ENCODE assay signal across 9 mouse cellular contexts in genomic region chr16:17148084-17148483, GRCm38 (mm10). TPM values are rescaled to one million over a fixed set of nuclear protein-coding genes. Genes with fewer than 3 reads are reported as not detected.
DNase-seq lines count a peak whose midpoint lies in the region; ATAC-seq and TF ChIP-seq lines count a peak whose summit lies in the region.
"Had no signal": no experiment of that assay in that cellular context is flagged by ENCODE, and none has a peak within 500 bp of the region (broad histone marks: within the 10 kb centered on the region; RNA-seq: fewer than 3 reads in every experiment).

No protein-coding gene starts in this region.

- in situ Hi-C loops in ES-E14 (cut with MboI; ENCODE audit: low sequenced_read_pairs in 2 of 2, unreplicated experiment in 2 of 2) = no loop called here

- H3K9me3 ChIP-seq in kidney, embryonic 15.5 days (replicated peaks) = no peaks in the 10 kb centered on the region
- no peaks in the 10 kb centered on the region for H3K9me3 ChIP-seq in ES-E14 (ENCODE audit: control insufficient read depth, insufficient read depth, low read depth, low read length)
- no peaks in the 10 kb centered on the region for H3K9me3 ChIP-seq in hindbrain, embryonic 14.5 days (ENCODE audit: control insufficient read depth, low read length)

- TF ChIP-seq POLR2A in kidney, adult 2 months (IDR thresholded peaks at IDR 0.05; ENCODE audit: low read depth, low read length) = no peak

- peaks cover 16% of the 10 kb centered on the region for H3K4me1 ChIP-seq in kidney, embryonic 15.5 days
- H3K4me1 ChIP-seq in kidney, adult 2 months (ENCODE audit: control insufficient read depth, insufficient read depth, low read length) = peaks cover 11% of the 10 kb centered on the region; the same call in 1 of the 2 replicates
- peaks cover 0 to 2% of the 10 kb centered on the region in 2 experiments; a peak in 1 of 4 replicates for H3K4me1 ChIP-seq in ES-E14 (ENCODE audit: control insufficient read depth in 2 of 2, insufficient read depth in 2 of 2, low read length in 2 of 2, poor library complexity in 1 of 2)
- H3K4me1 ChIP-seq in hindbrain, embryonic 14.5 days (replicated peaks; ENCODE audit: control insufficient read depth, insufficient read depth, low read length) = peaks cover 10% of the 10 kb centered on the region

- no peak for DNase-seq in kidney, adult 2 months
- DNase-seq in ES-E14 (ENCODE audit: low read depth, low spot score) = peak; percentile 46
- peak; percentile 65 for DNase-seq in embryo, embryonic 9.5 days (ENCODE audit: extremely low spot score)
- no peak for DNase-seq in hindbrain, embryonic 14.5 days (ENCODE audit: low spot score)
- peak; percentile 34 for DNase-seq in testis, postnatal 14 days (ENCODE audit: low spot score)
- no peak for DNase-seq in left cerebral cortex, adult 11 months (ENCODE audit: low spot score)

- peaks cover 24% of the 10 kb centered on the region for H3K36me3 ChIP-seq in kidney, embryonic 15.5 days
- H3K36me3 ChIP-seq in kidney, adult 2 months (ENCODE audit: control insufficient read depth, insufficient read depth, low read length) = no peaks in the 10 kb centered on the region
- peaks cover 6% of the 10 kb centered on the region for H3K36me3 ChIP-seq in ES-E14 (ENCODE audit: control insufficient read depth, insufficient read depth, low read length, poor library complexity, severe bottlenecking)
- H3K36me3 ChIP-seq in hindbrain, embryonic 14.5 days (replicated peaks; ENCODE audit: control insufficient read depth, insufficient read depth) = peaks cover 25% of the 10 kb centered on the region

- peak overlapping the region; percentile 53; the same call in 1 of the 2 replicates for H3K9ac ChIP-seq in kidney, embryonic 15.5 days
- H3K9ac ChIP-seq in ES-E14 (ENCODE audit: insufficient read depth, low read depth, low read length, poor library complexity, severe bottlenecking) = peak overlapping the region; percentile 88
- peak overlapping the region; percentile 77 for H3K9ac ChIP-seq in hindbrain, embryonic 14.5 days

- TF ChIP-seq CTCF in kidney, adult 2 months (conservative IDR thresholded peaks at IDR 0.05; ENCODE audit: insufficient read depth, insufficient read length, low read depth, low read length) = no peak

- peak overlapping the region; percentile 100 for H3K4me2 ChIP-seq in kidney, embryonic 15.5 days
- peak overlapping the region; percentile 96 for H3K4me2 ChIP-seq in hindbrain, embryonic 14.5 days (replicated peaks)

- WGBS in kidney, embryonic 15.5 days = 6% methylated on average over 16 of the region's 16 CpGs
- WGBS in kidney, adult 2 months = 52% methylated on average over 16 of the region's 16 CpGs
- WGBS in hindbrain, embryonic 14.5 days = 7% methylated on average over 16 of the region's 16 CpGs

- ATAC-seq in kidney, embryonic 15.5 days (replicated peaks; ENCODE audit: low FRiP score) = peak; percentile 30; the same call in 1 of the 2 replicates
- ATAC-seq in hindbrain, embryonic 14.5 days (ENCODE audit: low FRiP score) = 0 out of 2 replicates have a peak, but pooled peaks have one; percentile 4
- ATAC-seq in megakaryocyte-erythroid progenitor cell, adult 5-6 weeks (replicated peaks; ENCODE audit: low FRiP score, low TSS enrichment, poor library complexity, severe bottlenecking) = peak; percentile 53

- H3K4me3 ChIP-seq in kidney, embryonic 15.5 days (replicated peaks) = peak overlapping the region; percentile 64
- no peak overlapping the region for H3K4me3 ChIP-seq in kidney, adult 2 months (ENCODE audit: insufficient read depth, low read depth, low read length)
- H3K4me3 ChIP-seq in ES-E14 (ENCODE audit: insufficient read depth in 1 of 2, low read depth in 1 of 2, low read length in 2 of 2, poor library complexity in 1 of 2, severe bottlenecking in 1 of 2) = peak overlapping the region; percentile 76 to 88
- H3K4me3 ChIP-seq in hindbrain, embryonic 14.5 days (replicated peaks; ENCODE audit: low read length) = peak overlapping the region; percentile 68

- H3K27me3 ChIP-seq in kidney, embryonic 15.5 days = peaks cover 3% of the 10 kb centered on the region
- no peaks in the 10 kb centered on the region for H3K27me3 ChIP-seq in kidney, adult 2 months (replicated peaks; ENCODE audit: control insufficient read depth, insufficient read depth, low read length)
- H3K27me3 ChIP-seq in hindbrain, embryonic 14.5 days (ENCODE audit: control insufficient read depth, insufficient read depth, low read length) = no peaks in the 10 kb centered on the region

- H3K27ac ChIP-seq in kidney, embryonic 15.5 days = no peak overlapping the region
- no peak overlapping the region for H3K27ac ChIP-seq in kidney, adult 2 months (ENCODE audit: insufficient read depth, low read depth, low read length)
- no peak overlapping the region for H3K27ac ChIP-seq in ES-E14 (ENCODE audit: insufficient read depth, low read depth, low read length, poor library complexity, severe bottlenecking)
- no peak overlapping the region for H3K27ac ChIP-seq in hindbrain, embryonic 14.5 days

TF ChIP-seq in ES-E14, 5 proteins besides CTCF, POLR2A, EP300 and RAD21:
- TF ChIP-seq HCFC1 (IDR thresholded peaks at IDR 0.05; ENCODE audit: borderline replicate concordance, insufficient read depth, low read length) (no peak), CHD2 (IDR thresholded peaks at IDR 0.05; ENCODE audit: low read depth, low read length) (no peak), ZC3H11A (IDR thresholded peaks at IDR 0.05; ENCODE audit: borderline replicate concordance, low read depth, low read length) (no peak), ZNF384 (IDR thresholded peaks at IDR 0.05; ENCODE audit: low read depth, low read length) (no peak; the same call in 1 of the 2 replicates), MAFK (IDR thresholded peaks at IDR 0.05; ENCODE audit: insufficient read depth, low read depth, low read length) (no peak)

RNA-seq across cellular contexts. Expression of gene Ccdc116, which starts 1.1 kb away (rescaled TPM):
- polyA plus RNA-seq in kidney, embryonic 15.5 days (2015; fragmentation: Nextera tagmentation; extraction: Ambion mirVana) = 0.53 and 0.60 TPM in 2 replicates
- 0.74 and 0.92 TPM in 2 replicates for polyA plus RNA-seq in kidney, adult 2 months (2012; rRNA removed)
- 4.0 and 4.4 TPM in 2 replicates for total RNA-seq in ES-E14 (2012; rRNA removed)
- polyA plus RNA-seq in hindbrain, embryonic 14.5 days (2014; fragmentation: Nextera tagmentation; extraction: Ambion mirVana) = 3.6 and 3.7 TPM in 2 replicates
- 1.2 and 2.1 TPM in 2 replicates for total RNA-seq in megakaryocyte-erythroid progenitor cell, adult 5-6 weeks (2014; fragmentation: Nextera tagmentation)
- 0.57 and 0.70 TPM in 2 replicates for total RNA-seq in megakaryocyte-erythroid progenitor cell, adult 5-6 weeks (2017)

RNA-seq across cellular contexts. Expression of gene Ydjc, which starts 3.7 kb away (rescaled TPM):
- 10.5 and 11.5 TPM in 2 replicates for polyA plus RNA-seq in kidney, embryonic 15.5 days (2015; fragmentation: Nextera tagmentation; extraction: Ambion mirVana)
- 7.5 and 8.5 TPM in 2 replicates for polyA plus RNA-seq in kidney, adult 2 months (2012; rRNA removed)
- total RNA-seq in ES-E14 (2012; rRNA removed) = 34.0 and 64.7 TPM in 2 replicates
- 47.5 and 49.2 TPM in 2 replicates for polyA plus RNA-seq in hindbrain, embryonic 14.5 days (2014; fragmentation: Nextera tagmentation; extraction: Ambion mirVana)
- total RNA-seq in megakaryocyte-erythroid progenitor cell, adult 5-6 weeks (2014; fragmentation: Nextera tagmentation) = 13.3 and 13.4 TPM in 2 replicates
- total RNA-seq in megakaryocyte-erythroid progenitor cell, adult 5-6 weeks (2017) = 11.4 and 11.7 TPM in 2 replicates

RNA-seq across cellular contexts. Expression of gene Sdf2l1, which starts 15.9 kb away (rescaled TPM):
- polyA plus RNA-seq in kidney, embryonic 15.5 days (2015; fragmentation: Nextera tagmentation; extraction: Ambion mirVana) = 94.1 and 94.2 TPM in 2 replicates
- 22.8 and 25.2 TPM in 2 replicates for polyA plus RNA-seq in kidney, adult 2 months (2012; rRNA removed)
- 112 and 168 TPM in 2 replicates for total RNA-seq in ES-E14 (2012; rRNA removed)
- 24.5 and 25.9 TPM in 2 replicates for polyA plus RNA-seq in hindbrain, embryonic 14.5 days (2014; fragmentation: Nextera tagmentation; extraction: Ambion mirVana)
- 20.4 and 21.1 TPM in 2 replicates for total RNA-seq in megakaryocyte-erythroid progenitor cell, adult 5-6 weeks (2014; fragmentation: Nextera tagmentation)
- total RNA-seq in megakaryocyte-erythroid progenitor cell, adult 5-6 weeks (2017) = 29.5 and 40.7 TPM in 2 replicates

RNA-seq across cellular contexts. Expression of gene 2610318N02Rik, which starts 23.1 kb away (rescaled TPM):
- 57.0 and 57.7 TPM in 2 replicates for polyA plus RNA-seq in kidney, embryonic 15.5 days (2015; fragmentation: Nextera tagmentation; extraction: Ambion mirVana)
- 0.75 and 1.4 TPM in 2 replicates for polyA plus RNA-seq in kidney, adult 2 months (2012; rRNA removed)
- 47.7 and 74.0 TPM in 2 replicates for total RNA-seq in ES-E14 (2012; rRNA removed)
- 11.8 and 11.9 TPM in 2 replicates for polyA plus RNA-seq in hindbrain, embryonic 14.5 days (2014; fragmentation: Nextera tagmentation; extraction: Ambion mirVana)
- 36.0 and 78.4 TPM in 2 replicates for total RNA-seq in megakaryocyte-erythroid progenitor cell, adult 5-6 weeks (2014; fragmentation: Nextera tagmentation)
- 9.3 and 19.2 TPM in 2 replicates for total RNA-seq in megakaryocyte-erythroid progenitor cell, adult 5-6 weeks (2017)
- total RNA-seq: neutrophil, adult 5-6 weeks had no signal

RNA-seq across cellular contexts. Expression of gene Ppil2, which starts 37.0 kb away (rescaled TPM):
- polyA plus RNA-seq in kidney, embryonic 15.5 days (2015; fragmentation: Nextera tagmentation; extraction: Ambion mirVana) = 134 and 145 TPM in 2 replicates
- polyA plus RNA-seq in kidney, adult 2 months (2012; rRNA removed) = 88.5 and 89.6 TPM in 2 replicates
- 73.2 and 86.7 TPM in 2 replicates for total RNA-seq in ES-E14 (2012; rRNA removed)
- 128 and 136 TPM in 2 replicates for polyA plus RNA-seq in hindbrain, embryonic 14.5 days (2014; fragmentation: Nextera tagmentation; extraction: Ambion mirVana)
- 74.1 and 94.8 TPM in 2 replicates for total RNA-seq in megakaryocyte-erythroid progenitor cell, adult 5-6 weeks (2014; fragmentation: Nextera tagmentation)
- 81.5 and 99.2 TPM in 2 replicates for total RNA-seq in megakaryocyte-erythroid progenitor cell, adult 5-6 weeks (2017)

Comparison
In these comparisons a context has a peak if more than half of its experiments do, and no peak if none do; other contexts are left out.
1. DNase-seq: peak in ES-E14 (single experiment), embryo, embryonic 9.5 days (single experiment) and testis, postnatal 14 days (single experiment); none in kidney, adult 2 months (single experiment), hindbrain, embryonic 14.5 days (single experiment) and left cerebral cortex, adult 11 months (single experiment).
2. Peak in every context shown above with its lines, with median percentiles within 50 percentile points of each other: ATAC-seq and H3K9ac ChIP-seq.